Mouse (Mus musculus): ENCODE results near the gene Utrn.

The Utrn gene

GRCm38 (mm10) chr10:12869029-12869671 lies at the start of gene Utrn:
Gene Utrn (minus strand): TSS chr10:12869365.
- in situ Hi-C loops (cut with MboI) = no loop called here

DNA sequence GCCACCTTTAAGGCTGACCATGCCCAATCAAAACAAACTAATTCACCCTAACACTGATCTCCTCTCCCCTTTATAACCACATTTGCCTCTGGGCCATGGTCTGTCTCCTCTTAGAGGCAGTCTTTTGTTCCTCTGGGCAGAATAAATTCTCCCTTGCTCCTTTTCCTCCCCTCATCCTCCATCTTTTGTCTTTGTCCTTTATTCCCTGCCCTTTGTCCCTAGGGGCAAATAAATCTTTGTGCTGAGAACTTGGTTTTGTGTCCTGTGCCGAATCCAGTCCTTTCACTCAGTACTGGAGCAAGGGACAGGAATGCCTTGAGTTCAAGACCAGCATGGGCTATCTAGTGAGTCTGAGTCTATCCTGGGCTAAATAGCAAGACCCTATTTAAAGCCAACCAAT lies 48.5 kb upstream of the Utrn start:
- in situ Hi-C loops (cut with MboI) = no loop called here

- in situ Hi-C loops (cut with MboI) = no loop called here
Observed at GRCm38 (mm10) chr10:12916376-12916775, 47.2 kb upstream of the Utrn start.

GRCm38 (mm10) chr10:12915826-12916225 lies 46.7 kb upstream of the Utrn start:
- in situ Hi-C loops (cut with MboI) = no loop called here

- in situ Hi-C loops (cut with MboI) = no loop called here
Observed at GRCm38 (mm10) chr10:12914203-12914602, 45.0 kb upstream of the Utrn start.

GRCm38 (mm10) chr10:12911981-12912530 lies 42.9 kb upstream of the Utrn start:
- in situ Hi-C loops (cut with MboI) = no loop called here

DNA sequence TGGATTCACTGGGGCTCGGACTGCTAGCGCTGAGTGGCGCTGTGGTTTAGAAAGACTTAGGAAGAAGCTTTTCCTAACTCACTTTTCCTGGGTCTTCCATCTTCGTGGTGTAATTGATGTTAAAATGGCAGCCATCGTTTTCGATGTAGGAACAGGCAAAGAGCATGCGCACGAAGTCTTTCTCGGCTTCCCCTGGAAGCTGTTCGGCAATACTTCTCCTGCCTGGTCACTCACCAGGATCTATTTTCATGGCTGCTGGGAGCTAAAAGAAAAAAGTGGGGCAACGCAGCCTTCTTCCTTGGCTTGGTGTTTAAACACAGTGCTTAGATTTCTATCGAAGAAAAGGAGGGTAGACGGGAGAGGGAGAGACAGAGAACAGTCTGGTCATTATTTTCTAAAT lies 42.3 kb upstream of the Utrn start:
- in situ Hi-C loops (cut with MboI) = no loop called here

DNA sequence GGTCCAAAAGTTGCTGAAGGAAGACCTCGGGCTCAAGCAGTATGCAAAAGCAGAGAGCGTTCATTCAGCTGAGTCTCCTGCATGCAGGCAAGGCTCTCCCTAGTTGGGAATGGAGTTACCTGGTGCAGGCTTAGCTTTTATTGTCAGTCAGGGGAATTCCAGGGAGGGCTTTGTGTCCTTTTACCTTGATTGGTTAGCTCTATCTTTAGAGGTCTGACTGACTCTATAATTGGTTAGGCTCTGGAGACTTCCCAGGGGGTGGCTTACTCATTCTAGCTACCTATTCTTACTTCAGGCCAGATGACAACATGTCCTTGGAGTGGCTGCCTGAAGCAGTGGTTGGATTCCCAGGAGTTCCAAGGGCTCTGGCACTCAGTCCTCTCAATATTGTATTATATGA lies 40.7 kb upstream of the Utrn start:
- in situ Hi-C loops (cut with MboI) = no loop called here

DNA sequence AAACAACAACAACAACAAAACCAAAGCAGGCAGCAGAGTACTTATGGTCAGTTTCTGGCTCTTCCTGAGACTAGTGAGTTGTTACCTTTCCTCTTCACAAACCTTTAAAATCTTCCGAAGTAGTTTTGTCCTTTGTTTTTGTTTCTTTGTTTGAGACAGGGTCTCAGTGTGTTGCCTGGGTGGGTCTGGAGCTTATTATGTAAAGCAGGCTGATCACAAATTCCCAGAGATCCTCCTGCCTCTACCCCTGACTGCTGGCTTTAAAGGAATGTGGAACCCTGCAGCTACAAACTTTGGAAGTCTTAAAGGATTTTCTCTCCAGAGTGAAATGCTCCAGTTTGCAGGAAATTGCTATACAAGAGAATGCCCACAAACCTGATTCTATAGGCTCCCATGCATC lies 40.0 kb upstream of the Utrn start:
- in situ Hi-C loops (cut with MboI) = no loop called here

GRCm38 (mm10) chr10:12904140-12904528 lies 35.0 kb upstream of the Utrn start:
- in situ Hi-C loops (cut with MboI) = no loop called here

GRCm38 (mm10) chr10:12903440-12904139 lies 34.4 kb upstream of the Utrn start:
- in situ Hi-C loops (cut with MboI) = no loop called here

DNA sequence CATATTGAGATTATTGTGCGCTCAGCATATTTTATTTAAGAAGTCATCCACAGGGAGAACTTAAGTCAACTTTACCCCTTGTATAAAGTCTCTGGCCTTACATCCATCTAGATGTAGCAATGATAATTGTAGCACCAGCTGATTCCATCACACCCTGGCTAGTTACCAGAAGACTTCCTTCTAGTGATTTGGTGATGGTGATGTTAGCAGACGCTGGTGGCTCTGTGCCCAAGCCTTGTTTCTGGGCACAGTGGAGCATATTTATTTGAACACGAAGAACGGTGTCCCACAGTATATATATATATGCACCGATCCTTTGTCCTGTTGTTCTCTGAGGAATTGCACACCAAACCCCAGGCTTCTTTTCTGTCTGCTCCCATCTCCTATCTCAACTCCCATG lies 30.7 kb upstream of the Utrn start:
- in situ Hi-C loops (cut with MboI) = no loop called here

DNA sequence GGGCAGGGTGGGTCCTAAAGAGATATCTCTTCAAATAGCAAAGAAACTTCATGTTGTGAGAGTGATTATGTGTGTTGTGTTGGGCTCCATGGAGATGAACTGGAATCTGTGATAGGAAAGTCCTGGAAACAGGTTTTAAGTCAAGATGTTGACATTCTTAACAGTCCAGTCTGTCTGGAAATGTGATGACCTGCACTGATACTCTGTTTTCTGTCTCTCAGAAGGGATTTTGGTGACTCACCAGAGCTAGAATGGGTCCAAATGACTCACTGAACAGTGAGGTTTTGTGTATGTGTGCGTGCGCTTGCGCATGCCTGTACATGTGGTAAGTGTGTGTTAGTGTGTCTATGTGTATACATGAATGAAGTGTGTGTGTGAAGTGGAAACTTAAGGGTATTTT lies 24.2 kb upstream of the Utrn start:
- in situ Hi-C loops (cut with MboI) = no loop called here

GRCm38 (mm10) chr10:12888373-12888772 lies 19.2 kb upstream of the Utrn start:
- in situ Hi-C loops (cut with MboI) = no loop called here

DNA sequence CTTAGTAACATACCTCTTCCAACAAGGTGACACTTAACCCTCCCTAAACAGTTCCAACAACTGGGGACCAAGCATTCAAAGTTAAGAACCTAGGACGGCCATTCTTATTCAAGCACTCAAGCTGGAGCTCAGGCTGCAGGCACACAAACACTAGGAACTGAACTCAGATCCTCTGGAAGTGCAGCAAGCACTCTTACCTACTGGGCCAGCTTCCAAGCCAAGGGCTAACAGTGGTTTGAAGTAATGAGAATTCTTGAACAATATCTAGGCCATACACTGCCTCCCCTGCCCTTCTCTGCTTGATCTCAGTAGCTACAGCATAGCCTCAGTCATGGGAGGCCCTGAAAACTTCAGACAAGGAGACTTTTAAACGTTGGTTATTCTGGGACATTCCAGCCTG lies 18.6 kb upstream of the Utrn start:
- in situ Hi-C loops (cut with MboI) = no loop called here

GRCm38 (mm10) chr10:12884308-12884948 lies 15.3 kb upstream of the Utrn start:
- in situ Hi-C loops (cut with MboI) = no loop called here

GRCm38 (mm10) chr10:12881911-12882310 lies 12.7 kb upstream of the Utrn start:
- in situ Hi-C loops (cut with MboI) = no loop called here

GRCm38 (mm10) chr10:12879313-12879695 lies 10.1 kb upstream of the Utrn start:
- in situ Hi-C loops (cut with MboI) = no loop called here

DNA sequence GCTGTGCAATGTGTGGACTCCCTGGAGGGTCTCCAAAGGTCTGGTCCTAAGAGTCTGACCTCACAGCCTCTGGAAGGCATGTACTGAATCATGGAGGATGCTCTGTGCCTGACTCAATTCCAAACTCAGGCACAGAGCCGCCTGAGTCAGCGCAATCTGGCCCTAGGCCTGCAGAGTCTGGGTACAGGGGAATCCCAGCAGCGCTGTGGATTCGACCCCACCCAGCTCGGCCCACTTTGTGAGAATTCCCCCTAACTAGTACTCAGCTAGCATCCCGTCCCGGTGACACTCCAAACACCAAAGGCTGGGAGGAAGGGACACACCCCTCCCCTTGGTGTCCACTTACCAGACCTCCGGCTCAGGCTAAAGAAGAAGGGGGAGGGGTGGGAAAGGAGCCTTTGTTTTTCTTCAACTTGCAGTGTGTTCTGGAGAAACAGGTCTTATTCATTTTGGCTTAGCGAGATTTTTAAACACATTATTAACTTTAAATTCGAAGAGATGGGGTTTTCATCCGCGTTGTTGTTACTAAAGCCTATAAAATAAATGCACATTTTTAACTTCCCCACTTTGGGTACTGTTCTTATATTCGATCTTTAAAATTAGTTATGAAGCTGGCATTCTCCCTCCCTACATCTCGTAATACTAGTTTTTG lies 9.6 kb upstream of the Utrn start:
- in situ Hi-C loops (cut with MboI) = no loop called here

DNA sequence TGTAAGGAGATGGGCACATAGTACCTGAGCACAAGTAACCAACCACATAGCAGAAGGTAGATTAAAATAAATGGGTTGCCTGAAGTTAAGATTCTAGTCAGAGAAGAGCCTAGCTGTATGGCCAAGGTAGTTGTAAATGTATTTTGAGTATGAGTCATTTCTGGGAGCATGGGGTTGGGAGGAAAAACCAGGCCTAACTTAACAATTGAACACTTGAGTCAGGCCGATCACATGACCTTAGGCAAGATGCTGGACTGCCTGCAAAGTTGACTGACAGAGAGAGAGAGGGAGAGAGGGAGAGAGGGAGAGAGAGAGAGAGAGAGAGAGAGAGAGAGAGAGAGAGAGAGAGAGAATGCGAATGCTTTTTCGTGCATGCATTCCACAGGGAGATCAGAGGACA lies 7.3 kb upstream of the Utrn start:
- in situ Hi-C loops (cut with MboI) = no loop called here

DNA sequence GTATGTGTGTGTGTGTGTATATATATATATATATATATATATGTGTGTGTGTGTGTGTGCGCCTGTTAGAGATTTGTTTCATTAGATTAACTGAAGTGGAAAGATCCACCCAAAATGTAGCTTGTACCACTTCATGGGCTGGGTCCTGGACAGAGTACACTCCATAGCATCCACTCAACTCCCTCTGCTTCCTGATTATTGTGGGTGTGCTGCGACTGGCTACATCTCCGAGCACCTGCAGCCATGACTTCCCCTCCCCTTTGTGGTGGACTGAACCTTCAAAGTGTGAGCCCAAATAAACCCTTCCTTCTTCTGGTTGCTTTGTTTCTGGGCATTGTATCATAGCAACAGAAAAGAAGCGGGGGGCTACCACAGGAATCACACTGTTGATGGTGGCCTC lies 6.2 kb upstream of the Utrn start:
- in situ Hi-C loops (cut with MboI) = no loop called here

GRCm38 (mm10) chr10:12874577-12875277 lies 5.6 kb upstream of the Utrn start:
- in situ Hi-C loops (cut with MboI) = no loop called here
